Mouse (Mus musculus) kidney, adult 8-10 months (tissue): ENCODE measurements around the gene Lrit3.

Experiments used
- DNase-seq, 2 experiments: peaks; one replicate each; pipeline ENCODE4 v3.0.0; 2022

The Lrit3 gene

GRCm38 (mm10) chr3:129803765-129804164 is at the start of gene Lrit3:
Gene Lrit3, minus strand, starts transcription at chr3:129804030.
- no peak for DNase-seq

- no peak for DNase-seq
Measured at GRCm38 (mm10) chr3:129846846-129847245, 43.0 kb upstream of the Lrit3 start.

- DNase-seq: no peak
Measured at GRCm38 (mm10) chr3:129845868-129846267, 42.0 kb upstream of the Lrit3 start.

- DNase-seq: no peak
Measured at GRCm38 (mm10) chr3:129838017-129838416, 34.2 kb upstream of the Lrit3 start.

- DNase-seq: no peak
Measured at GRCm38 (mm10) chr3:129836965-129837364, 33.1 kb upstream of the Lrit3 start.

GRCm38 (mm10) chr3:129836051-129836697 is 32.3 kb upstream of the Lrit3 start:
- DNase-seq: peak; percentile 46 to 67

GRCm38 (mm10) chr3:129835388-129835934 is 31.6 kb upstream of the Lrit3 start, which contains the start of gene Cfi:
Gene Cfi, plus strand, starts transcription at chr3:129835884.
- no peak for DNase-seq

- DNase-seq: peak; percentile 94 to 95
Measured at GRCm38 (mm10) chr3:129831035-129831568, 27.3 kb upstream of the Lrit3 start, which contains the start of gene Gar1. Gene Gar1, minus strand, starts transcription at chr3:129831396.

GRCm38 (mm10) chr3:129830626-129831025 is 26.8 kb upstream of the Lrit3 start:
- DNase-seq: no peak

- no peak for DNase-seq
Measured at GRCm38 (mm10) chr3:129827691-129828090, 23.9 kb upstream of the Lrit3 start.

GRCm38 (mm10) chr3:129826691-129827090 is 22.9 kb upstream of the Lrit3 start:
- DNase-seq: no peak

- DNase-seq: no peak
Measured at GRCm38 (mm10) chr3:129824891-129825290, 21.1 kb upstream of the Lrit3 start.

GRCm38 (mm10) chr3:129824146-129824545 is 20.3 kb upstream of the Lrit3 start:
- peak in 1 of 2 experiments; percentile 11 for DNase-seq

- no peak for DNase-seq
Measured at GRCm38 (mm10) chr3:129823293-129823692, 19.5 kb upstream of the Lrit3 start.

GRCm38 (mm10) chr3:129822206-129822775 is 18.5 kb upstream of the Lrit3 start, which contains the start of gene Rrh:
Gene Rrh, minus strand, starts transcription at chr3:129822587.
- DNase-seq: no peak

- DNase-seq: no peak
Measured at GRCm38 (mm10) chr3:129821736-129822135, 17.9 kb upstream of the Lrit3 start.

GRCm38 (mm10) chr3:129820847-129821246 is 17.0 kb upstream of the Lrit3 start:
- DNase-seq: no peak

GRCm38 (mm10) chr3:129799011-129799410 is 4.8 kb downstream of the Lrit3 start:
- DNase-seq: peak; percentile 21 to 53

GRCm38 (mm10) chr3:129798551-129798950 is 5.3 kb downstream of the Lrit3 start:
- DNase-seq: no peak

- DNase-seq: peak in 1 of 2 experiments; percentile 66
Measured at GRCm38 (mm10) chr3:129797341-129797740, 6.5 kb downstream of the Lrit3 start.

GRCm38 (mm10) chr3:129793801-129794200 is 10.0 kb downstream of the Lrit3 start:
- peak; percentile 85 to 89 for DNase-seq

- DNase-seq: no peak
Measured at GRCm38 (mm10) chr3:129782746-129783145, 21.1 kb downstream of the Lrit3 start.

GRCm38 (mm10) chr3:129781435-129781834 is 22.4 kb downstream of the Lrit3 start:
- DNase-seq: no peak

GRCm38 (mm10) chr3:129771210-129771609 is 32.6 kb downstream of the Lrit3 start:
- DNase-seq: no peak
